Mouse (Mus musculus) stomach, embryonic 15.5 days (tissue): ENCODE measurements around the gene Sgip1. TPM values are rescaled to one million over a fixed set of nuclear protein-coding genes. Genes with fewer than 3 reads are reported as not detected.

Experiments
- ATAC-seq: fragments of 200-750 bp; cut with Nextera tagmentation; 2 replicates; pipeline ENCODE4 v1.8.0; 2017; ENCODE audit warnings: low read depth, moderate number of reproducible peaks, moderate TSS enrichment; ENCODE audit not compliant: insufficient read depth, low FRiP score
- H3K27ac ChIP-seq: fragments of 300-500 bp; sonication (generic); 2 replicates; pipeline ENCODE4 v1.5.1; 2015; ENCODE audit warnings: mild to moderate bottlenecking, inconsistent platforms
- H3K27me3 ChIP-seq: fragments of 300-500 bp; sonication (generic); replicated peaks from 2 replicates; pipeline ENCODE4 v1.6.1; 2015; ENCODE audit warnings: inconsistent platforms
- H3K36me3 ChIP-seq: fragments of 300-500 bp; sonication (generic); 2 replicates; pipeline ENCODE4 v1.6.1; 2015; ENCODE audit warnings: inconsistent platforms
- H3K4me1 ChIP-seq: fragments of 300-500 bp; sonication (generic); 2 replicates; pipeline ENCODE4 v1.6.1; 2015; ENCODE audit warnings: inconsistent platforms
- H3K4me2 ChIP-seq: fragments of 300-500 bp; sonication (generic); 2 replicates; pipeline ENCODE4 v1.6.1; 2015; ENCODE audit warnings: mild to moderate bottlenecking, inconsistent platforms
- H3K4me3 ChIP-seq: fragments of 300-500 bp; sonication (generic); replicated peaks from 2 replicates; pipeline ENCODE4 v1.5.1; 2015; ENCODE audit warnings: inconsistent platforms
- H3K9ac ChIP-seq: fragments of 300-500 bp; sonication (generic); 2 replicates; pipeline ENCODE4 v1.6.1; 2015; ENCODE audit warnings: inconsistent platforms
- H3K9me3 ChIP-seq: fragments of 300-500 bp; sonication (generic); 2 replicates; pipeline ENCODE4 v1.6.1; 2016; ENCODE audit warnings: inconsistent platforms
- WGBS: fragments of 180-500 bp; shearing (Covaris S2); methylation state at CpG from one replicate; pipeline ENCODE4 v1.1.7; 2015; 5-methylcytosine and 5-hydroxymethylcytosine counted together
- polyA plus RNA-seq: library from polyadenylated mRNA; unstranded; fragments of >200 nt; fragmentation: Nextera tagmentation; extraction: Ambion mirVana; gene quantifications from 2 replicates; pipeline ENCODE4 v1.2.1, GENCODE M21; 2015

The Sgip1 gene
- 7.1 and 8.1 TPM in 2 replicates for polyA plus RNA-seq

DNA sequence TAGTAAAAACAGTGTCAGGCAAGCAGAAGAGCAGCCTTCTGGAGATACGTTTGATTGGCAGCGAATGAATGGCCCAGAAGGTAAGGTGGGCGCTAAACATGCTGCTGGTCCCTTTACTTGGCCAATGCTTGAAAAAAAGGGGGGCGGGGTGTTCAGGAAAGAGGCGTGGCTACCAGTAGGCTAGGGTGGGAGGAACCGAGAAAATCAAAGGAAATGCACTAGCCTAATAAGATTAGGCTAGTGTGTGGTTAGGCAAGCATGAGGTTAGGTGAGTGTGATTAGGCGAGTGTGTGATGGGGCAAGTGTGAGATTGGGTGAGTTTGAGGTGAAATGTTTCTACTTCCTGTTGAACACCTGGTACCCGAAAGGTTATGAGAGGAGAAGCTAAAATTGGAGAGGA lies at the start of gene Sgip1:
Sgip1 (plus strand) TSS at position 11 of the 400 bp plus-strand sequence.
- Histone ChIP-seq H3K4me2 (no peak within 1 kb of the TSS), H3K9ac (no peak within 1 kb of the TSS), H3K27me3 (no peaks in the 10 kb centered on the region), H3K9me3 (no peaks in the 10 kb centered on the region), H3K36me3 (no peaks in the 10 kb centered on the region), H3K27ac (no peak within 1 kb of the TSS), H3K4me1 (no peaks in the 10 kb centered on the region), H3K4me3 (no peak within 1 kb of the TSS)
- WGBS: 62% methylated on average over 8 of the region's 8 CpGs
- ATAC-seq: no peak

DNA sequence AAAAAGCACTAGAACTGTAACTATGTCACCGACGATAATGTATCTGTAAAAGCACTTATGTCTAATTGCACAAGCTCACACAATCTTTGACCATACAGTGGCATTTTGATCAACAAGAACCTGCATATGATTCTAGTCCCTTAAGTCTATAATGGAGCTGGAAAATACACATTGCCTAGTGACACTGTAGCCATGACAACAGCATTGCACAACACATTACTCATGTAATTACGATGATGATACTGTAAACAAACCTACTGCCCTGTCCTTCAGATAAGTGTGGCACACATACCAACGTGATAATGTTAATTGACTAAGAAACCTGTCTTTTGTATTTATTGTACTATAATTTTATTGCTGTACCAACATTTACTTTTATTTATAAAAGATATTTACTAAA lies 49.7 kb upstream of the Sgip1 start:
- H3K9me3 ChIP-seq: no peaks in the 10 kb centered on the region
- H3K27ac ChIP-seq: no peak overlapping the region
- H3K4me3 ChIP-seq: no peak overlapping the region
- no peaks in the 10 kb centered on the region for H3K4me1 ChIP-seq
- no peak overlapping the region for H3K4me2 ChIP-seq
- no peak overlapping the region for H3K9ac ChIP-seq
- H3K27me3 ChIP-seq: no peaks in the 10 kb centered on the region
- ATAC-seq: no peak
- H3K36me3 ChIP-seq: no peaks in the 10 kb centered on the region
- 49% methylated on average over 4 of the region's 4 CpGs for WGBS

DNA sequence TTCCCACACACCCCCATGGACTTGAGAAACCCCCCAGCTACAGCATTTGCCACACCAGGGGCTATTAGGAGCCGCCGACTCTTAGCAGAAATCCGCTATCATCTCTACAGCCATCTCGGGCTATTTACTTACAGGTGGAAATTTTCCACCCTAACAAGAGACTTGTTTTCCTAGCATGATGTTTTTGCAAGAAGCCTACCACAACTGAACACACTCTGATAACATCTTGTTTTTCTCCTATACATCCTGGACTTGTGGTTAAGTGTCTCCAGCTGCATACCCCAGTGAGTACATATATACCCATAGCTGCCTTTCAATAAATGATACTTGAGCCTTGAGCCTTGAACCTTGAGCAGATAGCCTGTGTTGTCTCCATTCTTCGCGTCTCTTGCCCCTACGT lies 43.1 kb upstream of the Sgip1 start:
- H3K4me1 ChIP-seq: no peaks in the 10 kb centered on the region
- H3K27ac ChIP-seq: no peak overlapping the region
- no peak overlapping the region for H3K9ac ChIP-seq
- H3K9me3 ChIP-seq: no peaks in the 10 kb centered on the region
- no peaks in the 10 kb centered on the region for H3K36me3 ChIP-seq
- no peak overlapping the region for H3K4me2 ChIP-seq
- ATAC-seq: no peak
- H3K27me3 ChIP-seq: no peaks in the 10 kb centered on the region
- 93% methylated on average over 7 of the region's 7 CpGs for WGBS
- no peak overlapping the region for H3K4me3 ChIP-seq

DNA sequence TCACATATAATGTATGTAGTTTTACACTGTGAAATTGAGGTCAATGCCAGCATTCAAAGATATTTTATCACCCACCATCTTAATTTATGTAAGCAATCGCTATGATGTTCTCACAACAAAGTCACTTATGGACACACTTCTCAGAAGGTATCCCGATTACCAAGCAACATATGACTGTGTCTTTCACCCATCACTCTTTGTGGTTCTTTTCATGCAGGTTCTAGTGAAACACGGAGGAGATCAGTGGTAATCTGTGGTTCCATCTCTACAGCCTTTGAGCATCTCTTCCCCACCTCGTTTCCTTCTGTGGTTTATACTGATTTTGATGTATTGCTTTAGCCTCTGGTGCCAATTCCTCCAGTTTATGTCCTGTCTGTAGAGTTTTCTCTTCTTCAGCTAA lies 29.4 kb upstream of the Sgip1 start:
- Histone ChIP-seq H3K4me1 (no peaks in the 10 kb centered on the region), H3K4me3 (no peak overlapping the region), H3K36me3 (no peaks in the 10 kb centered on the region), H3K4me2 (no peak overlapping the region), H3K9me3 (no peaks in the 10 kb centered on the region), H3K27me3 (no peaks in the 10 kb centered on the region), H3K9ac (no peak overlapping the region), H3K27ac (no peak overlapping the region)
- WGBS: 70% methylated on average over 4 of the region's 4 CpGs
- no peak for ATAC-seq

DNA sequence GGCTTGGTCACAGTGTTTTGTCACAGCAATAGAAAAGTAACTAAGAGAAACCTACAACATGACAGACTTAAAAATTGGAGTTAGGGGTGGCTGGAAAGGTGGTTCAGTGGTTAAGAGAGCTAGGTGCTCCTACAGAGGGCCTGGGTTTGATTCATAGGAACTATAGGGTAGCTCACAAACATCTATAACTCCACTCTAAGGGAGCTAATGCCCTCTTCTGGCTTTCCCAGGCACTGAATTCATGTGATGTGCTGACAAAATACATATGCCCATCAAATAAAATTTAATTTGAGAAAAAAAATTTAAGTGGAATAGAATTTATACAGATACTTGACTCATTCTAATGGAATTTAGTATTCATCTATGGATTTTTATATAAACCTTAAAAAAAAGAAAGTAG lies 25.6 kb upstream of the Sgip1 start:
- Histone ChIP-seq H3K4me3 (no peak overlapping the region), H3K27me3 (no peaks in the 10 kb centered on the region), H3K9ac (no peak overlapping the region), H3K9me3 (no peaks in the 10 kb centered on the region), H3K36me3 (no peaks in the 10 kb centered on the region), H3K4me2 (no peak overlapping the region), H3K27ac (no peak overlapping the region), H3K4me1 (no peaks in the 10 kb centered on the region)
- no peak for ATAC-seq

DNA sequence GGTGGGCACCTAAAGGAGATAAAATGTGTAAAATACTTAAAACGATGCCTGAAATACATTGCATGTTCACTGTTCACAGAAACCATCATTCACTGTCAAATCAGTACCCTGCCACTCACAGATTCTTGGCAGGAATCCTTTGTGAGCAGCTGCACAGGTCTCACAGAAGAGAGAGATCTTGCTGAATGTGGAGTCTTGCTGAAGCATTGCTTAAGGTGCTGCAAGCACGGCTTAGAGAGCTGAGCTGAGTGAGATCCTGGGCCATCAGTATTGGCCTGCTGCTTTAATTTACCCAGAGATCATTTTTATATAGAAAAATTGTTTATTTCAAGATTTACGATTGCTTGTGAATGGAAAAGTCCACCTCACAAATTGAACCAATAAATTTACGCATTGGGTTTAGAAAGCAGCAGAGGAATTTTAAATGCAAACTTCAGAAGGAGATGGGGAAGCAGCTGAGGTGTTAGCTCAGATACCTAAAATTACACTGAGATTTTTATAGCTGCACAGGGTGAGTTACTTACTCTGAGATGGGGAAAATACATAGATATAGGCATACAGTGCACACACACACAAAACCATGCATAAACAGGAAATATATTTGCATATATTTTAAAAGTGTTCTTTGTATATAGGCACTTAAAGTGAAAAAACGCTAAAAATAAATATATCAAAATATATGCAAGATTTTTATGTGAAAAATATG lies 23.8 kb upstream of the Sgip1 start:
- Histone ChIP-seq H3K36me3 (no peaks in the 10 kb centered on the region), H3K4me1 (no peaks in the 10 kb centered on the region), H3K4me3 (no peak overlapping the region), H3K27me3 (no peaks in the 10 kb centered on the region), H3K27ac (no peak overlapping the region), H3K9ac (no peak overlapping the region), H3K4me2 (no peak overlapping the region), H3K9me3 (no peaks in the 10 kb centered on the region)
- no peak for ATAC-seq
- WGBS: 65% methylated on average over 5 of the region's 5 CpGs

DNA sequence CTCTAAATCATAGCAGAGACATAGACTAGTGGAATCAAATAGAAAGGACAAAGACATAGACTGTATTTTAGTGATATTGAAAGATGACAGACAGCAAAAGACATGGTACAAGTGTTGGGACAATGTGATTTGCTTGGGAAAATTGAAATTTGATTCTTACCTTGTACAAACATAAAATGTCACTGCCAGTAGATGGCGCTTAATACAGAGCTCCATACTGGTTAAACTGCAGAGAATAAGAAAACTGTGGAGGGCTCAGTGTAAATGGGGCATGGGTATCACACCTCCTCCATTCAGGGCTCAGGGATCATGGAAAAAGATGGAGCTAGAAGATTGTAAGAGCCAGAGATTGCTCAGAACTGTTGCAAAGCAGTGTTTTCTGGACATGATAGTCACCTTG lies 21.6 kb upstream of the Sgip1 start:
- no peaks in the 10 kb centered on the region for H3K27me3 ChIP-seq
- no peaks in the 10 kb centered on the region for H3K9me3 ChIP-seq
- H3K36me3 ChIP-seq: no peaks in the 10 kb centered on the region
- no peak for ATAC-seq
- H3K4me2 ChIP-seq: no peak overlapping the region
- 14% methylated on average over 1 of the region's 1 CpGs for WGBS
- no peaks in the 10 kb centered on the region for H3K4me1 ChIP-seq
- H3K4me3 ChIP-seq: no peak overlapping the region
- no peak overlapping the region for H3K9ac ChIP-seq
- no peak overlapping the region for H3K27ac ChIP-seq

DNA sequence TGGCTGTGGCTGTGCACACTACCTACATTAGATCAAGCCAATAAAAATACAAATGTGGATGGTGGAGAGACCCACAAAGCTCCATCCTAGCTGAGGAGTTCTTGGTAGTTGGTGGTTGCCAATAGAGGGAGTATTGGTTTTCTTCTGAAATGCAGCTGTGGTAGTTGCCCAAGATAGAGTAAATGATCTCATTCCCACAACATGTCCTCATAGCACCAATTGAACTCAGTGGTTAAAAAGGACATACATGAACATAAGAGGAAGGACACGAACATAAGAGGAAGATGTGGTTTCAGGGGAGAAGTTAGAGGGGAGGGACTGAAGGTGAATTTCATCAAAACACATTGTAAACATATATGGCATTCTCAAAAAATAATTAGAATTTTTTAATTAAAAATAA lies 21.1 kb upstream of the Sgip1 start:
- Histone ChIP-seq H3K4me1 (no peaks in the 10 kb centered on the region), H3K9ac (no peak overlapping the region), H3K36me3 (no peaks in the 10 kb centered on the region), H3K4me3 (no peak overlapping the region), H3K27ac (no peak overlapping the region), H3K9me3 (no peaks in the 10 kb centered on the region), H3K4me2 (no peak overlapping the region), H3K27me3 (no peaks in the 10 kb centered on the region)
- ATAC-seq: no peak
- 75% methylated on average over 1 of the region's 1 CpGs for WGBS

DNA sequence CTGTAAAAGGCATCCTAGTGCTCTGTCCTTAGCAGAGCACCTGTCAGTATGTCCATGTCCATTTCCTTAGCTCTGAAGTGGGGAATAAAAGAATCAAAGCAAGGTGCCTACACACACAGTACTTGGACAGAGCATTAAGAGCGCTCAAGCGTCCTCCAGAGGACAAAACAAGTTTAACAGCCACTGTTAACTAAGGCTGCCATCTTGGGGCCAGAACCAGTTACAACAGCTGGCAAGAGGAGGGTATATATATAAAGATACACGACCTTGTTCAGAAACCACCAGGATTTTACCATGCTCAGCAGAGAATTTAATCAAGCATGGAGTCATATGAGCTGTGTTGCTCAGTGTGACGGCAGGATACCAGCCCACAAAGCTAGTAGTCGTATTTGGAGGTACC lies 16.7 kb upstream of the Sgip1 start:
- Histone ChIP-seq H3K4me2 (no peak overlapping the region), H3K4me1 (no peaks in the 10 kb centered on the region), H3K27me3 (no peaks in the 10 kb centered on the region), H3K4me3 (no peak overlapping the region), H3K36me3 (no peaks in the 10 kb centered on the region), H3K9me3 (no peaks in the 10 kb centered on the region), H3K9ac (no peak overlapping the region), H3K27ac (no peak overlapping the region)
- WGBS: 66% methylated on average over 5 of the region's 5 CpGs
- no peak for ATAC-seq

DNA sequence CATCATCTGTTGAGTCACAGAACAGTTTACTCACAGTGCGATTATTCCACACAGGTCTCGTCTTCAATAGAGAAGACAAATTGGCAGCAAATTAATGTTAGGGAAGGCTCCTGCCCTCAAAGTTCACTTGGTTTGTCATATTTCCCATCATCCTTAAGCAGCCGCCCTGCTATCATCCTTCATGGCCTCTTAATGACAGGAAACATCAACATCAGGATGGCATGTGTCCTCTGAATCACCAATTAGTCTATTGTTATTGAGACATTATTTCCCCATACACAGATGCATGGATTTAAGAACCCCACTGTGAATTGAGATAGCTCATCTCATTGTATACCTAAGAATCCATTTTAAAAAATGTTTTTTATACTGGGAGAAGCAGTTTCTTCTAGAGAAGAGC lies 10.1 kb upstream of the Sgip1 start:
- Histone ChIP-seq H3K9me3 (no peaks in the 10 kb centered on the region), H3K9ac (no peak overlapping the region), H3K27ac (no peak overlapping the region), H3K4me2 (no peak overlapping the region), H3K36me3 (no peaks in the 10 kb centered on the region), H3K4me3 (no peak overlapping the region), H3K4me1 (no peaks in the 10 kb centered on the region), H3K27me3 (no peaks in the 10 kb centered on the region)
- no peak for ATAC-seq
- 76% methylated on average over 3 of the region's 3 CpGs for WGBS

DNA sequence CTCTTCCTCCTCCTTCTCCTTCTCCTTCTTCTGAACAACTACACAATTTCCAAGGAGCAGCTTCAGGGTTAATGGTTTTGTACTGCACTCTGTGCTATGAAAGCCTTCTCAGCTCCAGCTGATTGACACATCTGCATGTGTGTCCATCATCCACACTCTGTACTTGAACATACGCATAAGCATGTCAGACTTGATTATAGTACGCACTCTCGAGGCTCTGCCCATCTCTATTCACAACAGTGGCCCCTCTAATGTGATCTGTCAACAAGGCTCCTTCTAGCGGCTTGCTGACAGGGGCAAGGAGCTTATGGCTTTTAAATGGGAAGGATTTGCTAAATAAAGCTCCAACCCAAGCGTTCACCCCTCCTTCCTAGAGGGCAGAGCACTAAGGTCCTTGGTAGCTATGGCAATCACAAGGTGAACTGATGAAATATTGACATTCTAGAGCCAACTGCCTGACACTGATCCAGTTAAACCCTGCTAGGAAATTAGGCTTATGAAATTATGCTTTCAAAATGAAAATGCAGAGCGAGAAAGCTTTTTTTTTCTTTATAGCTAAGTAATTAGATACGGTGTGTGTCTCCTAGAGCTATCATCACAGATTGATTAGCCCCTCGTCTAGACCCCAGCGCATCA lies 7.0 kb upstream of the Sgip1 start:
- Histone ChIP-seq H3K27ac (no peak overlapping the region), H3K36me3 (no peaks in the 10 kb centered on the region), H3K4me2 (no peak overlapping the region), H3K4me3 (no peak overlapping the region), H3K9me3 (no peaks in the 10 kb centered on the region), H3K27me3 (no peaks in the 10 kb centered on the region), H3K9ac (no peak overlapping the region), H3K4me1 (no peaks in the 10 kb centered on the region)
- 53% methylated on average over 9 of the region's 9 CpGs for WGBS
- no peak for ATAC-seq

DNA sequence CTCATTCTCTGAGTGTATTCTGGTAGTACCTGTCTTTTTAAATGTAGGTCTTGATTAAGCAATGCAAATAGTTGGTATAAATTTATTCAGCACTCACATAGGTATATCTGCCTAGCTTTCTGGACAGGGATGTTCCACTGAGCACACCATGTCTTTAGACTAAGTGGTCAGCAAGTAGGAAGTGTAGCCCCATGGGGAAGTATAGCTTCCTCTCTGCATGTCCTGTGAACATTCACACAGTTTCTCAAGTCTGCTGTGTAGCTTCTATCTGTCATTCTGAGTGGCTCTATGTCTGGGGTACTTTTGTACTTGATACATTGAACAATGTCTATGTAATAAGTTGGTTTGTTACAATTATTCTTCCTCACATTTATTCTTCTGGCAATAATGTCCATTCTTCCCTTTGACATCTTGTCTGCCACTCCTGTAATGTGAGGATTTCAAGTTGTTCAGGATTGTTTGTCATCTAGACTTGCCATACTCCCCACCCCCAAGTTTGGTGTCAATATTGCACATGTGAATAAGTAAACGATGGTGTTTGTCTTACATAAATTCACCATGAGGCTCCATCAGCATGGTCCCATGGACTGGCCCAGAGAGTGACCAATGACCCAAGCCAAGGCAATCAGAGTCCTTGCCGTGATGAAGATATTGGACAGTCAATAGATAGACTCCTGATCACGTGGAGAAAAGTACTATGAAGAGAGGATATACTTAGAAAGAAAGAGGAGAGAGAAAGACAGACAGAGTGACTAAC lies 12.4 kb downstream of the Sgip1 start:
- Histone ChIP-seq H3K4me2 (no peak overlapping the region), H3K9ac (no peak overlapping the region), H3K36me3 (no peaks in the 10 kb centered on the region), H3K27ac (no peak overlapping the region), H3K4me1 (no peaks in the 10 kb centered on the region), H3K9me3 (no peaks in the 10 kb centered on the region), H3K4me3 (no peak overlapping the region), H3K27me3 (no peaks in the 10 kb centered on the region)
- 74% methylated on average over 3 of the region's 3 CpGs for WGBS
- ATAC-seq: no peak
